Mouse (Mus musculus): ENCODE results near the gene Rhoq.

The Rhoq gene

DNA sequence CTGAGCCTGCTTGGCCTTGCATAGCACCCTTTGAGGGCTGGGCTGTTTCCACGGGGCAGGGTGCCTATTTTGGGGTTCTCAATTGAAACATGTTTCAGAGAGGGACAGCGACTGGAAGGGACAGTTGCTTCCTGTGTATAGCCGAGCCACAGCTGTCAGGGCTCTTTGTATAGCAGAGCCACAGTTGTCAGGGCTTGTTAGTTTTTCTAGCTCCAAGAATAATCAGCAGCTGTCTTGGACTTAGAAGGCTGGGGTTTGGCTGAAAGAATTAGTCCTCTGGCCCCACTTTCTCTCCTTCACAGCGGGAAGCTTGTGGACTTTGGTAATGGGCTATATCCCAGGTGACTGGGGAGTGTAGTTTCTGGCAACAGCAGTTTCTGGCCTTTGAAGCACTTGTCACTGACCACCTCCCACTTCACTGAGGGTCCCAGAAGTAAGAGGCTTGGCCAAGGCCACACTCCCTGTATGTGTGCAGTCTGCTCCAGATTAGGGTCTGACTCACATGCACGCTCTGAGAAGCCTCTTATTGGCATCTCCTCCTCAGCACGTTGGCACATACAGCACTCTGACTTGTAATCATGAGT, 25.8 kb downstream of the Rhoq start:
- in situ Hi-C loops (cut with MboI, MseI) = no loop called here

DNA sequence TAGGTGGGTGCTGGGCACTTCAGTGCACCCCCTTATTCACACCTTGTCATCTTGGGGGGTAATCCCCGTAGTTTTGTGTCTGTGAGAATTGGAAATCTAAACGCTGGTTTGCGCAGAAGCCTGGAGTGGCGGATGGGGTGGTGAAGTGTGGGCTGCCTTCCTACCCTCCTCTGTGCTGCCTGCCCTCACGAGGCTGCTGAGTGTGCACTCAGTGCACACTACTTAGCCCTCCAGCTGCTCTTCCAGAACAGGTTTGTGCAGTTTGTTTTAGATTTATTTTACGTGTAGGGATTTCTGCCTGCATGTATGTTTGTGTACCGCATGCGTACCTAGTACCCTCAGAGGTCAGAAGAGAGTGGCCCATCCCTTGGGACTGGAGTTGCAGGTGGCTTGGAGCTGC, 28.4 kb downstream of the Rhoq start:
- in situ Hi-C loops (cut with MboI, MseI) = loop anchor here in 1 of 2 experiments (5.0 kb wide), 1 partner anchor 74 kb away; the partner anchor contains the start of gene Tmem247

DNA sequence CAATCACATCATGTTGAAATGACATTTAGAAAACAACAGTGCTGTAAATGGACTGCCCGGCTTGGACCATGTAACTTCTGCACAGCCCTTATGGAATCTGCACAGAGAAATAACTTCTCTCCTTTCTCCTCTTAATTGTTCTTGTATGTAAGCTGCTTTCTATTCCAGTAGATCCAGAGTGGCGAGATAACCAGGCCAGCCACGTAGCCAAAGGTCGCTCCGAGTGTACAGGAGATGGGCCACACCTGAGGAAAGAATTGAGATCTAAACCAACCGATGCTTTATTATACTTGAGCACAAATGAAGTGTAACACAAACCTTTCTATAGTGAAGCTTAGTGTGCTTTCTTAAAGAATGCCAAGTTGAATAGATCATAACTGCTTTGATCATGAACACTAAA, 34.4 kb downstream of the Rhoq start:
- in situ Hi-C loops (cut with MboI, MseI) = no loop called here

DNA sequence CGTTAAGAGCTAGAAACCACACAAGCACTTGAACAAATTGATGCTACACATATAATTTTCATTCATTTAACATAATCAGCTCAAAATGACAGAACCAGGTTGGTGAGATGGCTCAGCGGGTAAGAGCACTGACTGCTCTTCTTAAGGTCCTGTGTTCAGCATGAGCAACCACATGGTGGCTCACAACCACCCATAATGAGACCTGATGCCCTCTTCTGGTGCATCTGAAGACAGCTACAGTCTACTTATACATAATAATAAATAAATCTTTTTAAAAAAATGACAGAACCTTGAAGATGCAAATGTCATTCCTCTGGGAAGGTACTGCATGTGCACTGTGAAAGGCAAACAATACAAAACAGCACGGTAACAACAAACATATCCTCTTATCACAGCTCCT, 46.1 kb downstream of the Rhoq start:
- in situ Hi-C loops (cut with MboI, MseI) = loop anchor here in 1 of 2 experiments (5.0 kb wide), 1 partner anchor 92 kb away; the partner anchor contains the start of gene Tmem247

DNA sequence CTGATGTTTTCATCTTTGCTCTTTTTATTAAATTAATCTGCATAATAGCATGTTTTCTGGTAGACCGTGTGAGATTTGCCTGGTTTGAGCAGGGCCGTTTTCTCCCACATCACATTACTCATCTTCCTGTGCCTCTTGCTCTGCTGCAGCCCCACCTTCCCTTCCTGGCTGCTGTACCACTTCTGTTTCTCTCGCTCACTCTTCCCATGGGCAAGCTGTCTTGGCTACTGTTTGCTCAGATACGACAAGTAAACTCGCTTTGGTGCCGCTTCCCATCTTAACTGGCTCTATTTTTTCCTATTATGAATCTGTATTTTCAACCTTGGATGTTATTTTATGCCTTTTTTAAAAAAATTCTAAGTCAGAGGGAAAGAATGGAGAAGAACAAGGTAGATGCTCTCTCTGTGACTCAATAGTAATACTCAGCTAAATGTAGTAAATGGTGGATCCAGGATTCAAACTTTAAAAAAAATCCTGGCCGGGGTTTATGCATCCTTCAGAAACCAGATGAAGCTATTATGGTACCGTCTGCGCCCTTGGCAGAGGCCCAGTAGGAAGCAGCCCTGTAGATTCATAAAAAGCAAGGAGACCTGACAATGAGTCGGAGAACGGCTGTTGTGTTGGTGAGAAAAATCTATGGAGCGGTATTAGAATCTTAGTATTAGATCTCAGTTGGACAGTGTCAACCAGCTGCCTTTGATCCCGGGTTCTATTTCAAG, 48.6 kb downstream of the Rhoq start:
- in situ Hi-C loops (cut with MboI, MseI) = loop anchor here in 1 of 2 experiments (5.0 kb wide), 1 partner anchor 36 kb away; no protein-coding TSS in a partner anchor

- in situ Hi-C loops (cut with MboI, MseI) = loop anchor here in 1 of 2 experiments (10.0 kb wide), 1 partner anchor 55 kb away; the partner anchor contains the start of gene Rhoq
Observed at GRCm38 (mm10) chr17:87019692-87020091, 56.8 kb downstream of the Rhoq start.

DNA sequence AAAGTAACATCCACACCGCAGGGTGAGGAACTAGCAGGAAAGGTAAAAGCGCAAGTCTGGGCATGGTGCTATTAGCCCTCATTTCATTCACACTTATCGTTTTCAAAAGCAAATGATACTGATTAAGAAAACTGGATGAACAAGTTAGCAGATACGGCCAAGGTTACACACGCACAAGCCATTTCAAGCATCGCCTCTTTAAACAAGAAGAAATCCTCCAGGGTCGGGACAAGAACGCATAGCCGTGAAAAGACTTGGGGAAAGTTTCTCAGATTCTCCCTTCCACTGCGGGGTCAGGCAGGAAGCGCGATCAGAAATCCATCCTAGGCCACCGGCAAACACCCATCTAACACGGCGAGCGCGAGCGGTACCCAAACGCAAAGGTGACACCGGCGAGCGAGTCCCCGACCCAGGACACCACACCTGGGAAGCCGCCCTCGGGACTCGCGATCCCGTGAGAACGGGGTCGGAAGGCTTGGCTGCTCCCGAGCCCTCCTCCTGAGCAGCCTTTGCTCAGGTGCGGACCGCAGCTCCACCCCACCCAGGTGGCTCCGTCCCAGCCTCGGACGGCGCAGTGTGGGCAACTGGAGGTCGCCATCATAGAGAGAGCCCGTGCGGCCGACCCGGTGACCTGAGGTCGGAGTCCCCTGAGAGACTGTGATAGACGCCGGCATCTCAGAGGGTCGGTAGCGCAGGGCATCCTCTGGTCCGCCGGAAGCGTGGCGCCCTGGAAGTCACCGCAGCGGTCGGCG, 61.8 kb downstream of the Rhoq start:
- in situ Hi-C loops (cut with MboI, MseI) = loop anchor here (5.0 to 10.0 kb wide), 2 partner anchors 57 to 60 kb away; partner anchors contain the start of gene Rhoq (in 1 of the 2)

- in situ Hi-C loops (cut with MboI, MseI) = loop anchor here (5.0 to 10.0 kb wide), 2 partner anchors 58 to 61 kb away; partner anchors contain the start of gene Rhoq (in 1 of the 2)
Observed at GRCm38 (mm10) chr17:87025269-87025949, 62.5 kb downstream of the Rhoq start, which contains the start of the genes Pigf and Cript. Gene Pigf, minus strand, starts transcription at chr17:87025406. Gene Cript, plus strand, starts transcription at chr17:87025550.

GRCm38 (mm10) chr17:87036141-87037073, 73.5 kb downstream of the Rhoq start:
- in situ Hi-C loops (cut with MboI, MseI) = no loop called here

DNA sequence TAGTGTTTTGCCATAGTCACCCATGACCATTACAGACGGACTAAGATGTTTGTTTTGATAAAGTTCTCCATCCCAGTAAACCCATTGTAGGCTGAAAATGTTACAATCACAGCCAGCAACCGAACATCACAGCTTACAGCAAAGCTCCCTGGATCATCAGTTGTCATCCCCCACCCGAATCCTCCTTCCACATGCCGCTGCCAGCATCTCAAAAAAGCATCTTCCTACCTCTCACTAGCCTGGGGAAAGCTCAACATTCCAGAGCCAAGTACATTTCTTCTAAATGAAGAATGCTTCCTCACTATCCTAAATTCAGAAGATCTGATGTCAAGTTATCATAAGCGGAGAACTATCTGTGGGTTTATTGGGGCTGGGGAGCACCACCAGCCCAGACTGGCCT, 75.6 kb downstream of the Rhoq start:
- in situ Hi-C loops (cut with MboI, MseI) = no loop called here

DNA sequence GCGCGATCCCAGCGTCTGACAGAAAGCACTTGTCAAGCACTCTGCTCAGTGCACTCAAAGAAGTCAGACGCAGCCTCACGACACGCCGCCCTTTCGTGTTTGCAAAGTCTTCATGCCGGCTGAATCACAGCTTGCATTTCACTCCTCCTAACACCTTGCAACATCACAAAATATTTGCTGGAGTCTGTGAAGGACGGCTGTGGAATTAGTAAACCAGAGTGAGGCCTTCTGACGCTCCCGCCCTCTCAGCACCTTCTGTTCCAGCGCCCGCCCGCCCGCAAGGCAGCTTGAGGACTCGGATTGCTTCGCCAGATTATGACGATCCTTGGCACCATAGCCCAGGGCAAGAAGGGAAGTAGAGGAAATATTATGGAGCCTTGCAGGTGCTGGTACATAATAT, 78.9 kb downstream of the Rhoq start:
- in situ Hi-C loops (cut with MboI, MseI) = loop anchor here (5.0 kb wide), 2 partner anchors 124 to 211 kb away; partner anchors contain the start of gene Tmem247 (in 1 of the 2)

DNA sequence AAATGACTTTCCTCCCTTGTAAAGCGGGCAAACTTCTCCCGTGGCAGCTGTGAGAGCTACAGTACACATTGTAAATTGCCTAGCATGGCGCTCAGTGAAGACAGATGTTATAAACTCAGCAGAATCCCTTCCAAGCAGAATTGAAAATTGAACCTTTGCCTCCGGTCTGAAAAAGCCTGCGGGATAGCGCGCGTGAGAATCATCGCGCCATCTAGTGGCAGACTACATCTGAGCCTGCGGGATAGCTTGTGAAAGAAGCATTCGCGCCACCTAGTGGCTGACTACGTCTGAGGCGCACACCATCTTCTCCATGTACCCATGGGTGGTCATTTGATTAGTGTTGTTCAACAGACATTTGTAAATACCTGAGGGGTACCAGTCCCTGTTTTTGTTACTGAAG, 81.5 kb downstream of the Rhoq start:
- in situ Hi-C loops (cut with MboI, MseI) = loop anchor here (5.0 kb wide), 2 partner anchors 127 to 208 kb away; partner anchors contain the start of gene Tmem247 (in 1 of the 2)

- in situ Hi-C loops (cut with MboI, MseI) = loop anchor here (5.0 kb wide), 4 partner anchors 32 to 528 kb away; partner anchors contain the start of gene Tmem247 (in 2 of the 2)
Observed at GRCm38 (mm10) chr17:87044796-87045195, 81.9 kb downstream of the Rhoq start.
